Mouse (Mus musculus) embryonic fibroblast, embryonic 13.5 days (primary cell): ENCODE data around the gene Tsc22d4.
A peak's percentile ranks its signal among the peaks of the same experiment; 100 is the strongest.

ENCODE experiments used
- CTCF ChIP-seq: IDR thresholded peaks from 2 replicates; pipeline ENCODE4 v1.5.1; 2011; ENCODE audit warnings: mild to moderate bottlenecking, control low read depth, low read length, moderate library complexity, borderline replicate concordance; ENCODE audit not compliant: insufficient read depth
- POLR2A ChIP-seq: IDR thresholded peaks from 2 replicates; pipeline ENCODE4 v1.6.1; 2011; ENCODE audit warnings: low read depth, mild to moderate bottlenecking, control low read depth, low read length, moderate library complexity

DNA sequence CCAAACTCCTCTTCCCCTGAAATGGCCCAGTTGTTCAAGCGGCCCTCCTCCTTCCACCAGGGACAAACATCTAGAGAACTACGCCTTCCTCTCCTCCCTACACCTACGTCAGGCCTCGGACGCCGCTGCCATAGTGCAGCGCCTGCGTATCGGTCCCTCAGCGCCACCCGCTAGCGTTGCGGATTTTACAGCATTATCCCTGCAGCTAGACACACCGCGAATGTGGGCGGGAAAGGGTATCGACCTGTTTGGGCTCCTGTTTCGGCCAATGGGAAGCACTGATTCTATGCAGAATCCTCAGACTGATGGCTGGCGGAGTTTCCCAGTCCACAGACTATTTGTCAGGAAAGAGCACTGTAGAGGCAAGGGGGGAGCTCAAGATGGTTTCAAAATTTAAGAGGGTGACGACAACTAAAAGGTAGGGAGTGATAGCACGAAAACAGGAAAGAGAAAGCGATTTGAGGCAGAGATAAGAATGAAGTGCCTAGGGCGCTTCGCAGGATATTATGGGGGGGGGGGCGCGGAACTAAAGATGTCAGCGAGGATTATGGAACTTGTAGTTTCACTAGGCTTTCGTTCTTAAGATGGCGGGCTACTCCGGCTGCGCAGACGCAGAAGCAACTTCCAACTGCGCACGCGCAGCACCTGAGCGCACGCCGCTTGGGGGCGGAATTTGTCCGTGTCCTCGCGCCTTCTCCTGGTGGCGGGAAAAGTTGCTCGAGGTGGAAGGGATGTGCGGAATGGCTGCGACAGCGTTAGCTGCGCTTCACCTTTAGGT, 41.8 kb downstream of the Tsc22d4 start, which contains the start of the genes Mepce and Zcwpw1:
- TF ChIP-seq CTCF (peak; percentile 74; the same call in 1 of the 2 replicates), POLR2A (peak; percentile 73)
